Mouse (Mus musculus) 3134 (cell line): ENCODE results near the gene Pcnx3.
A peak's percentile ranks its signal among the peaks of the same experiment; 100 is the strongest.

Source experiments
- DNase-seq: peaks from one replicate; pipeline ENCODE4 v3.0.0-alpha.2; 2011; ENCODE audit warnings: low spot score; ENCODE audit not compliant: insufficient read length; ENCODE audit errors: extremely low read depth

The Pcnx3 gene

GRCm38 (mm10) chr19:5688200-5689087, at the start of gene Pcnx3, which contains the start of gene Map3k11:
Gene Pcnx3 (minus strand): TSS chr19:5688908.
Gene Map3k11 (plus strand): TSS chr19:5688742.
- peak; percentile 93 for DNase-seq

- DNase-seq, result no peak
Observed at GRCm38 (mm10) chr19:5734325-5734724, 45.6 kb upstream of the Pcnx3 start.

- DNase-seq, result peak; percentile 86
Observed at GRCm38 (mm10) chr19:5731264-5731978, 42.7 kb upstream of the Pcnx3 start.

GRCm38 (mm10) chr19:5730314-5731186, 41.8 kb upstream of the Pcnx3 start:
- DNase-seq, result no peak

- peak; percentile 78 for DNase-seq
Observed at GRCm38 (mm10) chr19:5729444-5729815, 40.7 kb upstream of the Pcnx3 start, which contains the start of gene Fam89b. Gene Fam89b (minus strand): TSS chr19:5729653.

GRCm38 (mm10) chr19:5728631-5729443, 40.1 kb upstream of the Pcnx3 start:
- peak; percentile 75 for DNase-seq

DNA sequence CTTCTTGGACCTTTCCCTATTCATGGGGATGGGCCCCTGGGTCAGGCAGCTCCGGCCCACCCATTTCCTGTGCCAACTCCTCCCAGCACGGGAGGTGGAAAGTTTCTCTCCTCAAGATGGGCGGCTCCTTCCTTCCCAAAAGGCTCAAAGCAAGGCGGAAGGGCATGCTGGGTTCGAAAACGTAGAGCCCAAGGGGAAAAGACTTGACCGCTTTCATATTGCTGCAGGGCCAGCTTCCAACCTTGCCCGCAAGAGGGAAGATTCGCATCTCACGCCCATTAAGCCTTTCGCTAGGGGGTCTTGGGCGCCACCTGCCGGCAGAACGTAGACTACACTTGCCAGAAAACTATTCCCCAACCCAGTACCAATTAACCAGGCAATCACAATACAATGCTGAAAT, 39.0 kb upstream of the Pcnx3 start:
- DNase-seq, result peak; percentile 36

DNA sequence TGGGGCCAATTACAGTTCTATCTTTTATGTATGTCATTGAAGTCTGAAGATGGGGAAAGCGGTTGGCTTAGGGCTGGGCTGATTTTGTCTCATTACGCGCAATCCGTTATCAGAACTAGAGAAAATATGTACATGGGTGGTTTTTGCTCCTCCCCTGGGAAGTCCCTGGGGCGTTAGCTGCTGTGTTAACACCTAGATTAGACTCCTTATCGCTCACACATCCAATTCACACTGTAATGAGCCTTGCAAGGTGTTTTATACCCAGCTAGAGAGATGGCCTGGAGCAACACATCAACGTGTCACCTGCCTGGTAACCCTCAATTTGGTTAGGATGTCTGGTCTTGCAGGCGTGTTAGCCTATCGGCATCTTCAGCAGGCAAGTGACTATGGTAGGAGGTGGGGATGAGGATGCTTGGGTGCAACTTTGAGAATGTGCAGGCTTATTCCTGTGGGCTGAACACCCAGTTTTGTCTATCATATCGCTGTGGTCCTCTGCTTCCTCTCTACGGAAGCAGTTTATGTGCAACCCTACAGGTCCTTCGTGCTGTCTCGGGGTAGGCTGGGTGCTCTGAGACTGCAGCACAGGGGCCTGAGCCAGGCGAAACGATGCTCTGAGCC, 38.4 kb upstream of the Pcnx3 start:
- no peak for DNase-seq

- peak; percentile 85 for DNase-seq
Observed at GRCm38 (mm10) chr19:5725767-5726515, 37.2 kb upstream of the Pcnx3 start, which contains the start of gene Ehbp1l1. Gene Ehbp1l1 (minus strand): TSS chr19:5726317.

- peak; percentile 85 for DNase-seq
Observed at GRCm38 (mm10) chr19:5725029-5725707, 36.5 kb upstream of the Pcnx3 start.

DNA sequence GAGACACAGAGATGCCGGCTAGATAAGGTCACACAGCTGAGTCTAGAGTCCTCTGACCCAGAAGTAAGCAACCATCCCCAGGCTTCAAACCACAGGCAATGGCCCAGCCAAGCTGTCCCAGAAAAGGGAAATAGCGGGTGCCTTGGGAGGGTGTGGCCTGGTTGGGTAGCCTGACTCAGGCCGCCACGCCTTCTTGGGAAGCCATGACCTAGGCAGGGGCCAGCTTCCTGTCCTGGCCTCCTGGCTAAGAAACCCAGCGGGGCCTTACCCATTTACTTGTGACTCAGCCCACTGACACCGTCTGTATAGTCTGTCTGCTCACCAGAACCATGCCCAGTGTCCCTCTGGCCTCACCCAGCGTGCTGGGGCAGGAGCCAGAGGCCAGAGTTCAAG, 35.8 kb upstream of the Pcnx3 start:
- DNase-seq, result peak; percentile 91

DNA sequence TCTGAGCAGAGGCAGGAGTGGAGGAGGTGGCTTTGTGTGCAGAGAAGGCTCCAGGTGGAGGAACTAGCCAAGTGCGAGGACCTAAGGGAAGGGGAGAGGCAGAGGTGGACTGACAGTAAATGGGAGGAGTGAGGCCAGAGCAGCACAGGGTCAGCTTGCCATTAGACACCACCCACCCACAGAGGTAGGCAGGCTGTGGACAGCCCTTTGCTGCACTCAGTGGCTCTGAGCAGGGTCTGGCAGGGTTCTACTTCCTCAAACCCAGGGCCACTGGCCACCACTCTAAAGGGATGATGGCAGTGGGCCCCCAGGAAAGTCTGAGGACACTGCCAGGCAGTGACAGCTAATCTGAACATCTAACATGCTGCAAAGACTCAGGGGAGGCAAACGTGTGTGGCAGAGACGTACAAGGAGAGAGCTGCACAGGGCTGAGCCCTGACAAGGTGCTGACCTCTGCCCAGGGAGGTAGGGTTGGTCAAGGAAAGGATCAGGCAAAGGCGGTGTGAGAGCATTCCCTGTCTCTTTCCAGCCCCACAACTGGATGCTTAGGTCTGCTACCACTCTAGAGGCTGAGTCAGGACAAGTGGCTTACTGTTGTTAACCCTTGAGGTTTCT, 35.3 kb upstream of the Pcnx3 start:
- DNase-seq, result no peak

DNA sequence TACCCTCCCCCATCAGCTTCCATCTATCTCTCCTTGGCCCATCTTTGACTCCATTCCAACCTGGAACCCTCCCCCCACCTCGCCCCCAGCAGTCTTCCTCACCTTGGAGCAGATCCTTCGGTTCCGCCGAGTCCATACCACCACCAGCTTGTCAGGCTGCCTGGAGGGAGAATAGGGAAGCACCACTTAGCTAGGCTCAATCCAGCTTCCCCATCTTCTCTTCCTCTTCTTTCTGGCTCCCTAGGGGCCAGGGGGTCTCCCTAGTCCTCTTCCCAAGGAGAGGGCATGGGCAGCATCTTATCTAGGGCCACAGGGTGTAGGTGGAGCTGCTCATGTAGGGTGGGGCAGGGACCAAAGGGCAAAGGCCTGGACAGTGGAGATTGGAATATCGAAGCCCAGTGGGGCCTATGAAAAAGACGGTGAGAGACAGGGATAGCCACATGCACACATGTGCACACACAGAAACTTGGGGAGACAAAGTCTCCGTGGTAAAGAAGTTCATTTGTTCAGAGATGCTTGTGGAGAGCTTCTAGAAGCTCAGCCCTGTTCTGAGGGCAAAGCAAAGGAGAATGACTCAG, 34.2 kb upstream of the Pcnx3 start:
- no peak for DNase-seq

DNA sequence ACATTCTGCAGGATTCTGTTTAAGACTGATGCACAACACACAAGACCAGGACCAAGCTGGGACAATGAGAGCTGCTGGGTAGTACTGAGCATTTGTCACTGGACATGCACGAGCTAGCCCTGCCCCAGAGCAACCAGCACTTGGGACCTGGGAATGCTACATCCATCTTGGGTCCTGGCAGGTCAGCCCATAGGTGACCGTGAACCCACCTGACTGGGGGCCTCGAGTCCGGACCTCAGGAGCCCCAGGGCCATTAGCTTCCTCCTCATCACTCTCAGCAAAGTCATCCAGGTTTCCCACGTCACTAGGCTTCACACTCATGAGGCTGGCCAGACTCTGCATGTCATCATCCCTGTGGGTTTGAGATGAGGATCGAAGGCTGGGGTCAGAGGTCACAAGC, 32.5 kb upstream of the Pcnx3 start:
- no peak for DNase-seq

DNA sequence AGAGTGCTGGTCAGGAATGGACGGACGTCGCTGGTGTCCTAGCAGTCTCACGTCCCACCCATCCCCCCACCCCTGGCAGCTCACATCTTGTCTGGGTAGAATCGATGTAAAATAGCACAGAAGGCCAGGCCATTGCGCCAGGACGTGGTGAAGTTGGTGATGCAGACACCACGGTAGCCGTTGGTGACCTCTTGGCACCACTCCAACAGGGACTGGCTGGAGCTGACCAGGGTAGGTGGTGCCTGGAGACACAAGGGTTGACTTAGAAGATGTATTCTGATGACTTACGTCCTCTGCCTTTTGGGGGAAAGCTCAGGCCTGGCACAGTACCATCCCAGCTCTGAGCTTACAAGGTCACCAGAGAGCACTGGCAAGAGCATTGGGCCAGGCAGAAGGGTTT, 28.2 kb upstream of the Pcnx3 start:
- DNase-seq, result no peak

- DNase-seq, result no peak
Observed at GRCm38 (mm10) chr19:5715793-5716688, 27.3 kb upstream of the Pcnx3 start.
